In genomic region chr11:120629911-120630310, GRCm38 (mm10) we compare ENCODE assay signal across 8 mouse cellular contexts. TPM values are rescaled to one million over a fixed set of nuclear protein-coding genes. Genes with fewer than 3 reads are reported as not detected.
A peak's percentile ranks its signal among the peaks of the same experiment; 100 is the strongest.
DNase-seq lines count a peak whose midpoint lies in the region; ATAC-seq and TF ChIP-seq lines count a peak whose summit lies in the region.

No protein-coding gene starts in this region.

- H3K4me3 ChIP-seq in intestine, embryonic 16.5 days (ENCODE audit: low read length), result 0 out of 2 replicates have a peak overlapping the region, but pooled peaks have one; percentile 4
- peak overlapping the region; percentile 15 for H3K4me3 ChIP-seq in lung, embryonic 14.5 days (ENCODE audit: low read depth, low read length)

- H3K4me1 ChIP-seq in intestine, embryonic 16.5 days (ENCODE audit: control insufficient read depth, insufficient read depth, low read length), result peaks cover 41% of the 10 kb centered on the region
- H3K4me1 ChIP-seq in lung, embryonic 14.5 days (ENCODE audit: insufficient read depth), result peaks cover 22% of the 10 kb centered on the region

- H3K27ac ChIP-seq in intestine, embryonic 16.5 days (ENCODE audit: low read length), result peak overlapping the region; percentile 31
- H3K27ac ChIP-seq in lung, embryonic 14.5 days (ENCODE audit: low read depth), result peak overlapping the region; percentile 70

- no peaks in the 10 kb centered on the region for H3K27me3 ChIP-seq in intestine, embryonic 16.5 days (replicated peaks; ENCODE audit: control insufficient read depth, insufficient read depth, low read length)
- H3K27me3 ChIP-seq in lung, embryonic 14.5 days (ENCODE audit: insufficient read depth, low read length), result no peaks in the 10 kb centered on the region

- peak; percentile 18; the same call in 1 of the 2 replicates for ATAC-seq in intestine, embryonic 16.5 days
- no peak for ATAC-seq in lung, embryonic 14.5 days (ENCODE audit: insufficient read depth)
- ATAC-seq in megakaryocyte-erythroid progenitor cell, adult 5-6 weeks (replicated peaks; ENCODE audit: low FRiP score, low TSS enrichment, poor library complexity, severe bottlenecking), result no peak

- DNase-seq in adrenal gland, adult 18-20 months (ENCODE audit: low spot score in 2 of 2), result peak; percentile 51 to 56
- DNase-seq in adrenal gland, adult 8-10 months, result no peak
- peak; percentile 73 for DNase-seq in adrenal gland, postnatal 10 days
- peak; percentile 72 for DNase-seq in gastrocnemius, postnatal 25 days
- peak; percentile 39 for DNase-seq in lung, embryonic 14.5 days
- peak; percentile 82 to 90 for DNase-seq in spleen, postnatal 4 days (ENCODE audit: low spot score in 2 of 2)

- peaks cover 5% of the 10 kb centered on the region; the same call in 1 of the 2 replicates for H3K36me3 ChIP-seq in intestine, embryonic 16.5 days (ENCODE audit: control insufficient read depth, insufficient read depth, low read length)
- peaks cover 30% of the 10 kb centered on the region for H3K36me3 ChIP-seq in lung, embryonic 14.5 days (ENCODE audit: insufficient read depth)

- 32% methylated on average over 7 of the region's 7 CpGs for WGBS in intestine, embryonic 16.5 days
- WGBS in lung, embryonic 14.5 days, result 50% methylated on average over 7 of the region's 7 CpGs

- peak overlapping the region; percentile 42 for H3K9ac ChIP-seq in intestine, embryonic 16.5 days (ENCODE audit: low read depth, low read length)
- peak overlapping the region; percentile 47 for H3K9ac ChIP-seq in lung, embryonic 14.5 days

- no peak for TF ChIP-seq CTCF in lung, embryonic 14.5 days (IDR thresholded peaks at IDR 0.05; ENCODE audit: low read depth)

- H3K9me3 ChIP-seq in intestine, embryonic 16.5 days (ENCODE audit: control insufficient read depth, low read length), result no peaks in the 10 kb centered on the region
- no peaks in the 10 kb centered on the region for H3K9me3 ChIP-seq in lung, embryonic 14.5 days (ENCODE audit: low read depth, low read length)

- H3K4me2 ChIP-seq in intestine, embryonic 16.5 days (ENCODE audit: low read depth, low read length), result peak overlapping the region; percentile 24
- H3K4me2 ChIP-seq in lung, embryonic 14.5 days, result peak overlapping the region; percentile 86

RNA-seq across cellular contexts. Expression of gene Mafg, which starts 3.5 kb away (rescaled TPM):
- 10 to 100 TPM; 56.3 to 69.3 TPM for total RNA-seq in adrenal gland, adult 18-20 months (2021)
- total RNA-seq in adrenal gland, adult 8-10 months (2022), result 10 to 100 TPM; 53.2 to 74.4 (median 69.7) TPM
- 10 to 100 TPM; 41.1 to 46.5 TPM for total RNA-seq in adrenal gland, postnatal 10 days (2021)
- 10 to 100 TPM; 41.8 to 47.1 TPM for total RNA-seq in gastrocnemius, postnatal 25 days (2021)
- 16.3 and 16.9 TPM in 2 replicates for polyA plus RNA-seq in intestine, embryonic 16.5 days (2015; fragmentation: Nextera tagmentation; extraction: Ambion mirVana)
- 25.3 and 28.6 TPM in 2 replicates for polyA plus RNA-seq in lung, embryonic 14.5 days (2014; fragmentation: Nextera tagmentation; extraction: Ambion mirVana)
- 26.0 and 31.6 TPM in 2 replicates for total RNA-seq in megakaryocyte-erythroid progenitor cell, adult 5-6 weeks (2014; fragmentation: Nextera tagmentation)
- 11.7 and 12.2 TPM in 2 replicates for total RNA-seq in megakaryocyte-erythroid progenitor cell, adult 5-6 weeks (2017)

RNA-seq across cellular contexts. Expression of gene Sirt7, which starts 4.9 kb away (rescaled TPM):
- 10 to 100 TPM; 34.3 to 70.6 TPM for total RNA-seq in adrenal gland, adult 18-20 months (2021)
- total RNA-seq in adrenal gland, adult 8-10 months (2022), result 10 to 100 TPM; 61.1 to 97.1 (median 75.7) TPM
- 10 to 100 TPM; 33.2 to 40.3 TPM for total RNA-seq in adrenal gland, postnatal 10 days (2021)
- total RNA-seq in gastrocnemius, postnatal 25 days (2021), result 1 to 10 TPM; 4.3 to 7.2 TPM
- polyA plus RNA-seq in intestine, embryonic 16.5 days (2015; fragmentation: Nextera tagmentation; extraction: Ambion mirVana), result 47.7 and 52.9 TPM in 2 replicates
- 26.1 and 33.1 TPM in 2 replicates for polyA plus RNA-seq in lung, embryonic 14.5 days (2014; fragmentation: Nextera tagmentation; extraction: Ambion mirVana)
- total RNA-seq in megakaryocyte-erythroid progenitor cell, adult 5-6 weeks (2014; fragmentation: Nextera tagmentation), result 62.8 and 79.3 TPM in 2 replicates
- total RNA-seq in megakaryocyte-erythroid progenitor cell, adult 5-6 weeks (2017), result 39.8 and 48.3 TPM in 2 replicates

RNA-seq across cellular contexts. Expression of gene Pcyt2, which starts 12.2 kb away (rescaled TPM):
- 100 to 1,000 TPM; 300 to 301 TPM for total RNA-seq in adrenal gland, adult 18-20 months (2021)
- 100 to 1,000 TPM; 201 to 310 (median 259) TPM for total RNA-seq in adrenal gland, adult 8-10 months (2022)
- 100 to 1,000 TPM; 144 to 150 TPM for total RNA-seq in adrenal gland, postnatal 10 days (2021)
- total RNA-seq in gastrocnemius, postnatal 25 days (2021), result 10 to 100 TPM; 30.7 to 34.7 TPM
- polyA plus RNA-seq in intestine, embryonic 16.5 days (2015; fragmentation: Nextera tagmentation; extraction: Ambion mirVana), result 393 and 441 TPM in 2 replicates
- 95.3 and 99.5 TPM in 2 replicates for polyA plus RNA-seq in lung, embryonic 14.5 days (2014; fragmentation: Nextera tagmentation; extraction: Ambion mirVana)
- 74.6 and 87.3 TPM in 2 replicates for total RNA-seq in megakaryocyte-erythroid progenitor cell, adult 5-6 weeks (2014; fragmentation: Nextera tagmentation)
- total RNA-seq in megakaryocyte-erythroid progenitor cell, adult 5-6 weeks (2017), result 28.5 and 29.6 TPM in 2 replicates

RNA-seq across cellular contexts. Expression of gene Pycr1, which starts 13.7 kb away (rescaled TPM):
- total RNA-seq in adrenal gland, adult 18-20 months (2021), result 1 to 10 TPM; 1.4 to 2.1 TPM
- 1 to 10 TPM in 3 of 4 experiments, under 1 TPM in 1; 0.73 to 2.0 (median 1.3) TPM for total RNA-seq in adrenal gland, adult 8-10 months (2022)
- 1 to 10 TPM; 5.1 to 5.2 TPM for total RNA-seq in adrenal gland, postnatal 10 days (2021)
- total RNA-seq in gastrocnemius, postnatal 25 days (2021), result 1 to 10 TPM; 6.7 to 6.8 TPM
- 24.8 and 26.6 TPM in 2 replicates for polyA plus RNA-seq in intestine, embryonic 16.5 days (2015; fragmentation: Nextera tagmentation; extraction: Ambion mirVana)
- 29.0 and 29.8 TPM in 2 replicates for polyA plus RNA-seq in lung, embryonic 14.5 days (2014; fragmentation: Nextera tagmentation; extraction: Ambion mirVana)
- total RNA-seq in megakaryocyte-erythroid progenitor cell, adult 5-6 weeks (2014; fragmentation: Nextera tagmentation), result 0.13 and 1.1 TPM in 2 replicates
- total RNA-seq in megakaryocyte-erythroid progenitor cell, adult 5-6 weeks (2017), result 1.5 TPM in 1 of 2 replicates, not detected in the other

RNA-seq across cellular contexts. Expression of gene Myadml2, which starts 18.0 kb away (rescaled TPM):
- total RNA-seq in adrenal gland, adult 18-20 months (2021), result under 1 TPM in 1 of 2 experiments, not detected in 1; 0.99 TPM
- total RNA-seq in adrenal gland, adult 8-10 months (2022), result 1 to 10 TPM in 1 of 4 experiments, under 1 TPM in 2, not detected in 1; 0.65 to 1.2 (median 0.81) TPM
- total RNA-seq in adrenal gland, postnatal 10 days (2021), result 1 to 10 TPM; 3.2 to 7.6 TPM
- 100 to 1,000 TPM; 121 to 134 TPM for total RNA-seq in gastrocnemius, postnatal 25 days (2021)
- 0.26 TPM in 1 of 2 replicates, not detected in the other for polyA plus RNA-seq in intestine, embryonic 16.5 days (2015; fragmentation: Nextera tagmentation; extraction: Ambion mirVana)
- polyA plus RNA-seq in lung, embryonic 14.5 days (2014; fragmentation: Nextera tagmentation; extraction: Ambion mirVana), result 1.1 TPM in 1 of 2 replicates, not detected in the other
- 6.3 TPM in 1 of 2 replicates, not detected in the other for total RNA-seq in megakaryocyte-erythroid progenitor cell, adult 5-6 weeks (2014; fragmentation: Nextera tagmentation)
- total RNA-seq in megakaryocyte-erythroid progenitor cell, adult 5-6 weeks (2017), result not detected in 2 replicates

Comparison
In these comparisons a context has a peak if more than half of its experiments do, and no peak if none do; other contexts are left out.
1. RNA of gene Sirt7, which starts 4.9 kb away (total RNA-seq): 61.1 to 97.1 TPM in adrenal gland, adult 8-10 months, 39.8 to 79.3 TPM in megakaryocyte-erythroid progenitor cell, adult 5-6 weeks, 34.3 to 70.6 TPM in adrenal gland, adult 18-20 months and 33.2 to 40.3 TPM in adrenal gland, postnatal 10 days; 4.3 to 7.2 TPM in gastrocnemius, postnatal 25 days; every median in the first group is over 4 times any median in the second.